Mouse (Mus musculus) liver, adult 2 months (tissue): ENCODE data around the gene Rorc.

Experiments
- CTCF ChIP-seq: fragments of 200-500 bp; IDR thresholded peaks from 2 replicates; pipeline ENCODE4 v1.5.1; 2011; ENCODE audit warnings: low read depth, low read length, control low read depth
- POLR2A ChIP-seq: fragments of 200-500 bp; IDR thresholded peaks from 2 replicates; pipeline ENCODE4 v1.6.1; 2011; ENCODE audit warnings: low read length, control low read depth; ENCODE audit not compliant: insufficient read depth; ENCODE audit errors: extremely low read depth

GRCm38 (mm10) chr3:94334442-94334841, 38.2 kb upstream of the Rorc start:
- TF ChIP-seq CTCF: no peak
- TF ChIP-seq POLR2A: no peak
